Mouse (Mus musculus) myocyte (in vitro differentiated cells): ENCODE data around the gene Lpp. TPM values are rescaled to one million over a fixed set of nuclear protein-coding genes. Genes with fewer than 3 reads are reported as not detected.

Experiments
- H3K27me3 ChIP-seq: one replicate; pipeline ENCODE4 v1.6.1; 2011; ENCODE audit not compliant: control insufficient read depth, insufficient read depth, insufficient read length
- H3K36me3 ChIP-seq: one replicate; pipeline ENCODE4 v1.6.1; 2011; ENCODE audit not compliant: control insufficient read depth, insufficient read depth
- H3K4me2 ChIP-seq: one replicate; pipeline ENCODE4 v1.6.1; 2011; ENCODE audit warnings: low read depth, control low read depth
- H3K4me3 ChIP-seq: one replicate; pipeline ENCODE4 v1.5.1; 2011; ENCODE audit warnings: mild to moderate bottlenecking, control low read depth, moderate library complexity
- H3K79me2 ChIP-seq: one replicate; pipeline ENCODE4 v1.6.1; 2011; ENCODE audit not compliant: control insufficient read depth, insufficient read depth
- H3ac ChIP-seq: one replicate; pipeline ENCODE4 v1.6.1; 2011; ENCODE audit not compliant: control insufficient read depth, insufficient read length
- CEBPB ChIP-seq: IDR thresholded peaks from 2 replicates; pipeline ENCODE4 v1.6.1; 2011; ENCODE audit warnings: mild to moderate bottlenecking, moderate library complexity; ENCODE audit not compliant: poor library complexity, insufficient read depth, severe bottlenecking
- E2F4 ChIP-seq: IDR thresholded peaks from one replicate; pipeline ENCODE4 v1.6.1; 2011; ENCODE audit warnings: mild to moderate bottlenecking, control low read depth, moderate library complexity; ENCODE audit not compliant: insufficient read depth
- MAX ChIP-seq: IDR thresholded peaks from one replicate; pipeline ENCODE4 v1.6.1; 2011; ENCODE audit warnings: low read depth, mild to moderate bottlenecking, control low read depth
- MYOD1 ChIP-seq, 3 experiments: IDR thresholded peaks; one replicate each; pipeline ENCODE4 v1.6.1; 2011; ENCODE audit warnings: control low read depth in 2 of 3, low read depth in 2 of 3, mild to moderate bottlenecking in 2 of 3, moderate library complexity in 1 of 3; ENCODE audit not compliant: insufficient read length in 2 of 3, control insufficient read depth in 1 of 3
- MYOG ChIP-seq, 3 experiments: IDR thresholded peaks; one replicate each; pipeline ENCODE4 v1.6.1; 2011; ENCODE audit warnings: control low read depth in 2 of 3, low read depth in 2 of 3, mild to moderate bottlenecking in 2 of 3; ENCODE audit not compliant: insufficient read length in 2 of 3, control insufficient read depth in 1 of 3, insufficient read depth in 1 of 3
- POLR2A ChIP-seq: IDR thresholded peaks from one replicate; pipeline ENCODE4 v1.6.1; 2011; ENCODE audit warnings: low read depth, mild to moderate bottlenecking, control low read depth, moderate library complexity; ENCODE audit not compliant: insufficient read length
- POLR2AphosphoS2 ChIP-seq: IDR thresholded peaks from one replicate; pipeline ENCODE4 v1.6.1; 2011; ENCODE audit warnings: low read depth, control low read depth; ENCODE audit not compliant: insufficient read length
- REST ChIP-seq: IDR thresholded peaks from one replicate; pipeline ENCODE4 v1.6.1; 2011; ENCODE audit warnings: mild to moderate bottlenecking, control low read depth, moderate library complexity; ENCODE audit not compliant: insufficient read depth, insufficient read length
- SRF ChIP-seq: IDR thresholded peaks from one replicate; pipeline ENCODE4 v1.6.1; 2011; ENCODE audit warnings: low read depth; ENCODE audit not compliant: control insufficient read depth, insufficient read length
- TCF12 ChIP-seq: IDR thresholded peaks from one replicate; pipeline ENCODE4 v1.6.1; 2011; ENCODE audit warnings: mild to moderate bottlenecking, control low read depth; ENCODE audit not compliant: poor library complexity, insufficient read depth, severe bottlenecking
- TCF3 ChIP-seq: IDR thresholded peaks from one replicate; pipeline ENCODE4 v1.6.1; 2011; ENCODE audit warnings: low read depth, control low read depth; ENCODE audit not compliant: insufficient read length
- USF1 ChIP-seq: IDR thresholded peaks from one replicate; pipeline ENCODE4 v1.6.1; 2011; ENCODE audit warnings: low read depth, mild to moderate bottlenecking, control low read depth, moderate library complexity
- polyA plus RNA-seq: library from polyadenylated mRNA; unstranded; fragments of >200 nt; fragmentation: generic; extraction: Trizol; gene quantifications from one replicate; pipeline ENCODE4 v1.2.1, GENCODE M21; 2012; ENCODE audit warnings: missing spikeins

Lpp gene
- polyA plus RNA-seq, 1 experiment: 4.8 TPM

DNA sequence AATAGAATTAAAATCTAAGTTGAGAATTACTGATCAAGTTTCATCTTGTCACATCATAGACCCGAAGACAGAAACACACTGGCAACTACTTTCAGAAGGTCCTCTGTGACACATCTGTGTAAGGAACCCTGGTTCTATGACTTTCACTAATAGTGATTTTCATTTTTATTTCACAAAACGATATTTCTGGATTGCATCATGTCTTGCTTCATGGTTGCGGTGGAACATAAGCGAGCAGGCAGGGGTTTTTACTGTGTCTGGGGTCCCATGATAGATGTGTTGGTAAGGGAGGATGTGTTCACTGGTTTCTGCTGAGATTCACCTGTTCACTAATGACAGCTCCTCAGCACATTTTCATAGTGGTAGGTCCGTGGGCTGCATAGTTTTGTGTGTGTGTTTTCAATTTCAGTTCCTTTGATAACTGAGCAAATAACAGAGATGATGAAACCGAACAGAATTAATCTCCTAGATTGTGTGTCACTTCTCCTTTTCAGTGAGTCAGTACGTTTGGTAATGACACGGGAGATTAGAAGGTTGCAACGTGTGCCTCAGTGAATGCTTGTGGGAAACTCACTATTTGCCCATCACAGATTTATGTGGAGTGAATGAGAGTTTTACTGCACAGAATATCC, 466.3 kb downstream of the Lpp start:
- no peak for TF ChIP-seq USF1
- no peak for TF ChIP-seq TCF3
- TF ChIP-seq MYOD1 (IDR thresholded peaks at IDR 0.05; ENCODE audit: control insufficient read depth in 1 of 3, insufficient read length in 2 of 3, low read depth in 2 of 3): no peak
- TF ChIP-seq REST: no peak
- no peak for TF ChIP-seq POLR2AphosphoS2
- no peak for TF ChIP-seq TCF12
- TF ChIP-seq MAX: no peak
- TF ChIP-seq POLR2A: no peak
- no peak for TF ChIP-seq CEBPB
- TF ChIP-seq MYOG (IDR thresholded peaks at IDR 0.05; ENCODE audit: control insufficient read depth in 1 of 3, insufficient read depth in 1 of 3, insufficient read length in 2 of 3, low read depth in 2 of 3): no peak
- no peak for TF ChIP-seq SRF
- TF ChIP-seq E2F4: no peak
- Histone ChIP-seq H3ac (no peak overlapping the region), H3K27me3 (no peaks in the 10 kb centered on the region), H3K4me2 (no peak overlapping the region), H3K4me3 (no peak overlapping the region), H3K79me2 (no peaks in the 10 kb centered on the region), H3K36me3 (no peaks in the 10 kb centered on the region)

DNA sequence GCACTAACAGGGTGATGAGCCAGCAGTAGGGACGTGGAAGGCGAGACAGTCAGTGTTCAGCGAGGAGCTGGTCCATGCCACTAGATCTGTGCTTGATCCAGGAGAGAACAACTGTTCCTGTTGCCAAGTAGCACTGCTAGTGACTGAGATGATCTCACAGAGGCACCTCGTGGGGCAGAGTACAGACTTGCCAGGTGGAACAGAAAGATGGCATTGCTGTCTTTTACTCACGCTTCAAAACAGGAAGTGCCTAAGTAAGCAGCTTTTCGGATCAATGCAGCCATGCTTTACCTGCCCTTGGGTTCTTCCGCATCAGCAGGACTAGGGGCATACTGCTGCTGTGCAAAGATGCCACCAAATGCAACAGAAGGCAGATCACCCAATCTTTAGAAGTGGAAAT, 467.1 kb downstream of the Lpp start:
- Histone ChIP-seq H3K4me2 (no peak overlapping the region), H3K79me2 (no peaks in the 10 kb centered on the region), H3K36me3 (no peaks in the 10 kb centered on the region), H3ac (no peak overlapping the region), H3K4me3 (no peak overlapping the region), H3K27me3 (no peaks in the 10 kb centered on the region)
- no peak for TF ChIP-seq E2F4
- no peak for TF ChIP-seq POLR2A
- no peak for TF ChIP-seq MYOG (IDR thresholded peaks at IDR 0.05; ENCODE audit: control insufficient read depth in 1 of 3, insufficient read depth in 1 of 3, insufficient read length in 2 of 3, low read depth in 2 of 3)
- TF ChIP-seq MAX: no peak
- TF ChIP-seq POLR2AphosphoS2: no peak
- TF ChIP-seq MYOD1 (IDR thresholded peaks at IDR 0.05; ENCODE audit: control insufficient read depth in 1 of 3, insufficient read length in 2 of 3, low read depth in 2 of 3): no peak
- no peak for TF ChIP-seq TCF3
- no peak for TF ChIP-seq TCF12
- no peak for TF ChIP-seq CEBPB
- no peak for TF ChIP-seq USF1
- no peak for TF ChIP-seq REST
- TF ChIP-seq SRF: no peak

DNA sequence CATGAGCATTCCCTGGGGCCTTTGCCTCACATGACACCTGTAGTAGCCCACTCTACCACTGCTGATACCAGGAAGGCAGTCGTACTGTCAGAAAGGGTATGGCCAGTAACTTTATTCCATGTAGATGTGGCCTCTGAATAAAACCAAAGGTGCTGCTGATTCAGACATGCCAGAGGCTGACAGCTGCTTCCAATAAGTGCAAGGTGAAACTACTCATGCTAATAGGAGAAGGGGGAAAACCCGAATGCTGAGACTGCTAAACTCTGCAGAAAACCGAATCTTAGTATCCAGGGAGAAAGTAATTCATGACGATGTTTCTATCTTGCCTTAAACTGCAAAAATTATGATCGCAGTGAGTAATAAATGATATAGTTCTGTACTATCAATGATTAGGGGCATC, 468.1 kb downstream of the Lpp start:
- no peaks in the 10 kb centered on the region for H3K79me2 ChIP-seq
- H3K4me3 ChIP-seq: no peak overlapping the region
- H3ac ChIP-seq: no peak overlapping the region
- TF ChIP-seq TCF12: no peak
- no peak for TF ChIP-seq MAX
- no peak for TF ChIP-seq MYOG (IDR thresholded peaks at IDR 0.05; ENCODE audit: control insufficient read depth in 1 of 3, insufficient read depth in 1 of 3, insufficient read length in 2 of 3, low read depth in 2 of 3)
- H3K4me2 ChIP-seq: no peak overlapping the region
- H3K27me3 ChIP-seq: no peaks in the 10 kb centered on the region
- H3K36me3 ChIP-seq: no peaks in the 10 kb centered on the region

DNA sequence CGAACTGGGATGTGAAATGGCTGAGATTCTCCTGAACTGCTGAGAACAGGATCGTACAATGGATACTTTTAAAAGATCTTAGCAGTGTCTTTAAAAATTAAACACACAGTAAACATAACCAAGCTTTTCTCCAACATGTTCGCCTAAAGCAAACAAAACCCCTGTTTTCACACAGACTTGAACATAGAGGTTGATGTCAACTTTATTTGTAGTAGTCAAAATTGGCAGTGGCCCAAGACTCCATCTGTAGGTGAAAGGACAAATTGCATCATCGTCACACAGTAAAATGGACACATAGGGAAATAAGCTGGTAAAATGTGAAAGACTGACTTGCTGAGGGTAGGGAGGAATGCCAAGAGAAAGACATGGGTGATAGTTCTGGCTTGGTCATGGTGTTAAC, 480.9 kb downstream of the Lpp start:
- no peak overlapping the region for H3K4me2 ChIP-seq
- no peak overlapping the region for H3ac ChIP-seq
- H3K4me3 ChIP-seq: no peak overlapping the region
- H3K79me2 ChIP-seq: no peaks in the 10 kb centered on the region
- peak; percentile 48; the same call in 1 of the 2 replicates for TF ChIP-seq CEBPB
- TF ChIP-seq MYOD1 (IDR thresholded peaks at IDR 0.05; ENCODE audit: control insufficient read depth in 1 of 3, insufficient read length in 2 of 3, low read depth in 2 of 3): no peak
- TF ChIP-seq MYOG (IDR thresholded peaks at IDR 0.05; ENCODE audit: control insufficient read depth in 1 of 3, insufficient read depth in 1 of 3, insufficient read length in 2 of 3, low read depth in 2 of 3): no peak
- TF ChIP-seq POLR2A: no peak
- H3K36me3 ChIP-seq: no peaks in the 10 kb centered on the region
- no peaks in the 10 kb centered on the region for H3K27me3 ChIP-seq

DNA sequence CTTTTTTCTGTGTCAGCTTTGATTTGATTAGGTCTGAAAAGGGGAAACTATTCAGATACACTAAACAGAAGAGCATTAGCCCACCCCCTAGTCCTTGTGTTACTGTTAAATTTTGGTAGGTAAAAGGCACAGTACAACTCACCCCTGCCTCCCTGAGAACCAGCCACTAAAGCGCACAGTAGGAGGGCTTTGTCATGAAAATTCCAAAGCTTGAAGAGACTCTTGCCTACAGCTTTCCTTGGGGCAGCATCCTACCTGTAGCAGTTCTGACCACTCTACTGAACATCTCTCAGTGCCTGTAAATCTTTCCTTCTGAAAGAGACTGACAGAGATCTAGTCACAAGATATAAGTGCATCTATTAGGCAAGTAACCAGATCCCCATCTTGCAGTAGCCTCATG, 482.4 kb downstream of the Lpp start:
- no peak overlapping the region for H3K4me2 ChIP-seq
- no peak overlapping the region for H3ac ChIP-seq
- no peaks in the 10 kb centered on the region for H3K27me3 ChIP-seq
- TF ChIP-seq POLR2AphosphoS2 (no peak), TCF12 (no peak), SRF (no peak), TCF3 (no peak), REST (no peak), CEBPB (no peak), USF1 (no peak), POLR2A (no peak), MAX (no peak), MYOD1 (IDR thresholded peaks at IDR 0.05; ENCODE audit: control insufficient read depth in 1 of 3, insufficient read length in 2 of 3, low read depth in 2 of 3) (no peak), MYOG (IDR thresholded peaks at IDR 0.05; ENCODE audit: control insufficient read depth in 1 of 3, insufficient read depth in 1 of 3, insufficient read length in 2 of 3, low read depth in 2 of 3) (no peak)
- H3K36me3 ChIP-seq: no peaks in the 10 kb centered on the region
- H3K4me3 ChIP-seq: no peak overlapping the region
- no peaks in the 10 kb centered on the region for H3K79me2 ChIP-seq
